Mouse (Mus musculus): ENCODE results near the gene Rilpl1. TPM values are rescaled to one million over a fixed set of nuclear protein-coding genes. Genes with fewer than 3 reads are reported as not detected.

Gene Rilpl1
- polyA plus RNA-seq, 3 experiments from 2014 or later = 0.39 to 1.3 (median 0.91) TPM

GRCm38 (mm10) chr5:124450641-124451340 lies 80.4 kb downstream of the Rilpl1 start:
- no peak for ATAC-seq

GRCm38 (mm10) chr5:124450051-124450450 lies 81.1 kb downstream of the Rilpl1 start:
- no peak for ATAC-seq

GRCm38 (mm10) chr5:124449494-124449893 lies 81.7 kb downstream of the Rilpl1 start:
- ATAC-seq = no peak

GRCm38 (mm10) chr5:124446301-124446881 lies 84.8 kb downstream of the Rilpl1 start:
- no peak for ATAC-seq

GRCm38 (mm10) chr5:124445621-124446293 lies 85.4 kb downstream of the Rilpl1 start:
- peak; percentile 36 for ATAC-seq

- ATAC-seq = peak; percentile 78
These were observed 86.3 kb downstream of the Rilpl1 start for GRCm38 (mm10) chr5:124444661-124445561.

GRCm38 (mm10) chr5:124444208-124444607 lies 87.0 kb downstream of the Rilpl1 start:
- no peak for ATAC-seq

Other genes starting within 250 kb of the Rilpl1 start
- 10 to 100 TPM; 12.4 to 17.5 (median 15.1) TPM for gene Mphosph9, start 203.4 kb downstream of the Rilpl1 start, polyA plus RNA-seq (2017; shearing (Covaris generic))
- gene 2810006K23Rik, start 203.3 kb downstream of the Rilpl1 start, polyA plus RNA-seq (2017; shearing (Covaris generic)) = 10 to 100 TPM; 10.5 to 18.3 (median 11.1) TPM
- gene Cdk2ap1, start 168.3 kb downstream of the Rilpl1 start, polyA plus RNA-seq (2017; shearing (Covaris generic)) = 10 to 100 TPM; 17.2 to 23.8 (median 19.9) TPM
- gene Sbno1, start 105.4 kb downstream of the Rilpl1 start, polyA plus RNA-seq (2017; shearing (Covaris generic)) = 100 to 1,000 TPM; 127 to 199 (median 163) TPM
- 10 to 100 TPM; 19.3 to 33.6 (median 23.2) TPM for gene Kmt5a, start 91.5 kb downstream of the Rilpl1 start, polyA plus RNA-seq (2017; shearing (Covaris generic))
- gene Rilpl2, start 53.0 kb downstream of the Rilpl1 start, polyA plus RNA-seq (2017; shearing (Covaris generic)) = 10 to 100 TPM; 56.2 to 88.3 (median 67.1) TPM
- 10 to 100 TPM in 1 of 3 experiments, 1 to 10 TPM in 2; 6.5 to 12.1 (median 9.7) TPM for gene Snrnp35, start 48.3 kb downstream of the Rilpl1 start, polyA plus RNA-seq (2017; shearing (Covaris generic))
- gene Tmed2, start 9.3 kb upstream of the Rilpl1 start, polyA plus RNA-seq (2017; shearing (Covaris generic)) = 100 to 1,000 TPM in 1 of 3 experiments, 10 to 100 TPM in 2; 41.3 to 124 (median 59.1) TPM
- 10 to 100 TPM; 14.7 to 22.6 (median 20.1) TPM for gene Ddx55, start 21.5 kb upstream of the Rilpl1 start, polyA plus RNA-seq (2017; shearing (Covaris generic))
- gene Eif2b1, start 47.7 kb upstream of the Rilpl1 start, polyA plus RNA-seq (2017; shearing (Covaris generic)) = 10 to 100 TPM; 43.2 to 54.2 (median 51.1) TPM
- 10 to 100 TPM; 59.6 to 62.1 (median 60.8) TPM for gene Gtf2h3, start 47.7 kb upstream of the Rilpl1 start, polyA plus RNA-seq (2017; shearing (Covaris generic))
- gene Atp6v0a2, start 97.2 kb upstream of the Rilpl1 start, polyA plus RNA-seq (2017; shearing (Covaris generic)) = 10 to 100 TPM; 27.5 to 34.3 (median 30.3) TPM
- gene Dnah10, start 193.7 kb upstream of the Rilpl1 start, polyA plus RNA-seq (2017; shearing (Covaris generic)) = under 1 TPM in 1 of 3 experiments, not detected in 2; 0.05 TPM